In genomic region chr19:45049523-45049922, GRCm38 (mm10) we compare ENCODE assay signal across 17 mouse cellular contexts. TPM values are rescaled to one million over a fixed set of nuclear protein-coding genes. Genes with fewer than 3 reads are reported as not detected.
DNase-seq lines count a peak whose midpoint lies in the region; ATAC-seq and TF ChIP-seq lines count a peak whose summit lies in the region.
"Had no signal": no experiment of that assay in that cellular context is flagged by ENCODE, and none has a peak within 500 bp of the region (broad histone marks: within the 10 kb centered on the region; RNA-seq: fewer than 3 reads in every experiment).

No protein-coding gene starts in this region.

- H3K9me3 ChIP-seq in intestine, embryonic 16.5 days (ENCODE audit: control insufficient read depth, low read length) = no peaks in the 10 kb centered on the region
- H3K9me3 ChIP-seq in intestine, embryonic 15.5 days = no peaks in the 10 kb centered on the region
- H3K9me3 ChIP-seq: G1E; limb, embryonic 12.5 days had no signal

- H3K79me2 ChIP-seq in myocyte (ENCODE audit: control insufficient read depth, insufficient read depth) = peaks cover 22% of the 10 kb centered on the region

- intact Hi-C loops in left cerebral cortex, postnatal 25 days (cut with DNase I) = loop anchor here (5.0 kb wide), 1 partner anchor 117 kb away; the partner anchor contains the start of gene Slf2

- H3K9ac ChIP-seq in intestine, embryonic 16.5 days (ENCODE audit: low read depth, low read length) = peak overlapping the region; percentile 23; the same call in 1 of the 2 replicates
- no peak overlapping the region for H3K9ac ChIP-seq in intestine, embryonic 15.5 days
- H3K9ac ChIP-seq: limb, embryonic 12.5 days had no signal

- H3K36me3 ChIP-seq in intestine, embryonic 16.5 days (ENCODE audit: control insufficient read depth, insufficient read depth, low read length) = no peaks in the 10 kb centered on the region
- no peaks in the 10 kb centered on the region for H3K36me3 ChIP-seq in intestine, embryonic 15.5 days
- peaks cover 21% of the 10 kb centered on the region for H3K36me3 ChIP-seq in myocyte (ENCODE audit: control insufficient read depth, insufficient read depth)

- WGBS in intestine, embryonic 16.5 days = 79% methylated on average over 9 of the region's 9 CpGs
- WGBS in intestine, embryonic 15.5 days = 76% methylated on average over 9 of the region's 9 CpGs

- ATAC-seq in intestine, embryonic 16.5 days = no peak
- ATAC-seq in intestine, embryonic 15.5 days = no peak
- ATAC-seq: intestine, postnatal 0 days had no signal

- peak; percentile 72 for DNase-seq in cerebellum, adult 9-11 months
- DNase-seq in cerebellum, adult 18-20 months = no peak
- DNase-seq in adrenal gland, adult 8-10 months = no peak
- DNase-seq in left cerebral cortex, postnatal 25 days (ENCODE audit: low spot score in 2 of 2) = no peak
- DNase-seq: adrenal gland, postnatal 14 days; heart, adult 2 months; kidney, postnatal 25 days; lung, adult 18-20 months; retina, postnatal 1 day; thymus, postnatal 4 days had no signal

- no peaks in the 10 kb centered on the region for H3K27me3 ChIP-seq in intestine, embryonic 16.5 days (replicated peaks; ENCODE audit: control insufficient read depth, insufficient read depth, low read length)
- peaks cover 7% of the 10 kb centered on the region; the same call in 1 of the 2 replicates for H3K27me3 ChIP-seq in intestine, embryonic 15.5 days (replicated peaks)
- no peaks in the 10 kb centered on the region for H3K27me3 ChIP-seq in myocyte (ENCODE audit: control insufficient read depth, insufficient read depth, insufficient read length)

- H3K4me2 ChIP-seq in intestine, embryonic 16.5 days (ENCODE audit: low read depth, low read length) = no peak overlapping the region
- no peak overlapping the region for H3K4me2 ChIP-seq in intestine, embryonic 15.5 days (replicated peaks)
- peak overlapping the region; percentile 90 for H3K4me2 ChIP-seq in myocyte (ENCODE audit: low read depth)

- no peak overlapping the region for H3ac ChIP-seq in myocyte (ENCODE audit: control insufficient read depth, insufficient read length)

- TF ChIP-seq POLR2A in cortical plate, adult 2 months (IDR thresholded peaks at IDR 0.05; ENCODE audit: extremely low read depth, insufficient read depth, low read length) = no peak
- no peak for TF ChIP-seq POLR2A in myocyte (IDR thresholded peaks at IDR 0.05; ENCODE audit: insufficient read length, low read depth)

- no peak overlapping the region for H3K4me3 ChIP-seq in intestine, embryonic 16.5 days (ENCODE audit: low read length)
- H3K4me3 ChIP-seq in intestine, embryonic 15.5 days (replicated peaks) = no peak overlapping the region
- peak overlapping the region; percentile 59 for H3K4me3 ChIP-seq in cortical plate, adult 2 months (ENCODE audit: insufficient read depth, low read length)
- H3K4me3 ChIP-seq in myocyte = peak overlapping the region; percentile 59
- H3K4me3 ChIP-seq: heart, adult 2 months had no signal

- no peak overlapping the region for H3K27ac ChIP-seq in intestine, embryonic 16.5 days (ENCODE audit: low read length)
- H3K27ac ChIP-seq in intestine, embryonic 15.5 days = no peak overlapping the region
- H3K27ac ChIP-seq in cortical plate, adult 2 months (ENCODE audit: insufficient read depth, low read length) = peak overlapping the region; percentile 93
- H3K27ac ChIP-seq: limb, embryonic 12.5 days had no signal

- peaks cover 16% of the 10 kb centered on the region for H3K4me1 ChIP-seq in intestine, embryonic 16.5 days (ENCODE audit: control insufficient read depth, insufficient read depth, low read length)
- peaks cover 26% of the 10 kb centered on the region for H3K4me1 ChIP-seq in intestine, embryonic 15.5 days (replicated peaks)
- H3K4me1 ChIP-seq in cortical plate, adult 2 months (ENCODE audit: control insufficient read depth, insufficient read depth, low read length) = peaks cover 2% of the 10 kb centered on the region

- no peak for TF ChIP-seq CTCF in cortical plate, adult 2 months (IDR thresholded peaks at IDR 0.05; ENCODE audit: extremely low read depth, insufficient read depth, low read length)

TF ChIP-seq in myocyte, 11 proteins besides CTCF, POLR2A, EP300 and RAD21:
- TF ChIP-seq USF1 (IDR thresholded peaks at IDR 0.05; ENCODE audit: low read depth) (no peak), POLR2AphosphoS2 (IDR thresholded peaks at IDR 0.05; ENCODE audit: insufficient read length, low read depth) (peak; percentile 30)

RNA-seq across cellular contexts. Expression of gene Sfxn3, which starts 2.2 kb away (rescaled TPM):
- 16.5 and 18.2 TPM in 2 replicates for polyA plus RNA-seq in intestine, embryonic 16.5 days (2015; fragmentation: Nextera tagmentation; extraction: Ambion mirVana)
- 19.0 and 19.4 TPM in 2 replicates for polyA plus RNA-seq in intestine, embryonic 15.5 days (2015; fragmentation: Nextera tagmentation; extraction: Ambion mirVana)
- polyA plus RNA-seq in cortical plate, adult 2 months (2012; rRNA removed) = 113 and 119 TPM in 2 replicates
- polyA plus RNA-seq in myocyte (2012; fragmentation: generic; extraction: Trizol) = 43.4 TPM
- total RNA-seq in adrenal gland, adult 8-10 months (2022) = 10 to 100 TPM; 53.1 to 96.1 (median 73.9) TPM
- total RNA-seq in left cerebral cortex, postnatal 25 days (2021) = 100 to 1,000 TPM; 107 to 129 TPM

RNA-seq across cellular contexts. Expression of gene Pdzd7, which starts 4.0 kb away (rescaled TPM):
- 0.43 and 0.49 TPM in 2 replicates for polyA plus RNA-seq in intestine, embryonic 16.5 days (2015; fragmentation: Nextera tagmentation; extraction: Ambion mirVana)
- polyA plus RNA-seq in intestine, embryonic 15.5 days (2015; fragmentation: Nextera tagmentation; extraction: Ambion mirVana) = 0.40 and 0.43 TPM in 2 replicates
- polyA plus RNA-seq in cortical plate, adult 2 months (2012; rRNA removed) = 7.5 and 8.8 TPM in 2 replicates
- polyA plus RNA-seq in myocyte (2012; fragmentation: generic; extraction: Trizol) = 5.0 TPM
- total RNA-seq in adrenal gland, adult 8-10 months (2022) = under 1 TPM; 0.12 to 1.00 (median 0.56) TPM
- 1 to 10 TPM; 4.2 to 4.6 TPM for total RNA-seq in left cerebral cortex, postnatal 25 days (2021)
- total RNA-seq: adrenal gland, postnatal 14 days had no signal

RNA-seq across cellular contexts. Expression of gene Kazald1, which starts 25.5 kb away (rescaled TPM):
- polyA plus RNA-seq in intestine, embryonic 16.5 days (2015; fragmentation: Nextera tagmentation; extraction: Ambion mirVana) = 2.0 and 2.1 TPM in 2 replicates
- 1.5 and 1.8 TPM in 2 replicates for polyA plus RNA-seq in intestine, embryonic 15.5 days (2015; fragmentation: Nextera tagmentation; extraction: Ambion mirVana)
- 6.8 and 9.1 TPM in 2 replicates for polyA plus RNA-seq in cortical plate, adult 2 months (2012; rRNA removed)
- polyA plus RNA-seq in myocyte (2012; fragmentation: generic; extraction: Trizol) = 1.4 TPM
- total RNA-seq in adrenal gland, adult 8-10 months (2022) = 10 to 100 TPM in 2 of 4 experiments, 1 to 10 TPM in 2; 6.2 to 13.8 (median 9.5) TPM
- total RNA-seq in left cerebral cortex, postnatal 25 days (2021) = 1 to 10 TPM; 1.9 to 2.2 TPM

RNA-seq across cellular contexts. Expression of gene Lzts2, which starts 35.3 kb away (rescaled TPM):
- 33.6 and 34.7 TPM in 2 replicates for polyA plus RNA-seq in intestine, embryonic 16.5 days (2015; fragmentation: Nextera tagmentation; extraction: Ambion mirVana)
- polyA plus RNA-seq in intestine, embryonic 15.5 days (2015; fragmentation: Nextera tagmentation; extraction: Ambion mirVana) = 56.9 and 63.2 TPM in 2 replicates
- polyA plus RNA-seq in cortical plate, adult 2 months (2012; rRNA removed) = 39.3 and 40.1 TPM in 2 replicates
- 66.1 TPM for polyA plus RNA-seq in myocyte (2012; fragmentation: generic; extraction: Trizol)
- total RNA-seq in adrenal gland, adult 8-10 months (2022) = 100 to 1,000 TPM; 100 to 121 (median 110) TPM
- total RNA-seq in left cerebral cortex, postnatal 25 days (2021) = 10 to 100 TPM; 30.8 to 32.2 TPM

RNA-seq across cellular contexts. Expression of gene Mrpl43, which starts 43.3 kb away (rescaled TPM):
- polyA plus RNA-seq in intestine, embryonic 16.5 days (2015; fragmentation: Nextera tagmentation; extraction: Ambion mirVana) = 74.7 and 76.4 TPM in 2 replicates
- 73.8 and 76.7 TPM in 2 replicates for polyA plus RNA-seq in intestine, embryonic 15.5 days (2015; fragmentation: Nextera tagmentation; extraction: Ambion mirVana)
- polyA plus RNA-seq in cortical plate, adult 2 months (2012; rRNA removed) = 68.3 and 70.8 TPM in 2 replicates
- polyA plus RNA-seq in myocyte (2012; fragmentation: generic; extraction: Trizol) = 81.3 TPM
- total RNA-seq in adrenal gland, adult 8-10 months (2022) = 10 to 100 TPM; 44.2 to 57.9 (median 48.4) TPM
- 10 to 100 TPM; 40.2 to 44.2 TPM for total RNA-seq in left cerebral cortex, postnatal 25 days (2021)

Comparison
In these comparisons a context has a peak if more than half of its experiments do, and no peak if none do; other contexts are left out.
1. H3K4me3 ChIP-seq: peak in cortical plate, adult 2 months (single experiment) and myocyte (single experiment); none in intestine, embryonic 16.5 days (single experiment) and intestine, embryonic 15.5 days (single experiment).